Mouse (Mus musculus) kidney, embryonic 15.5 days (tissue): ENCODE measurements around the gene Minos1. TPM values are rescaled to one million over a fixed set of nuclear protein-coding genes. Genes with fewer than 3 reads are reported as not detected.
A peak's percentile ranks its signal among the peaks of the same experiment; 100 is the strongest.

Experiments used
- ATAC-seq: fragments of 200-750 bp; cut with Nextera tagmentation; replicated peaks from 2 replicates; pipeline ENCODE4 v1.8.0; 2017; ENCODE audit warnings: moderate TSS enrichment; ENCODE audit not compliant: low FRiP score
- H3K27ac ChIP-seq: fragments of 300-500 bp; sonication (generic); 2 replicates; pipeline ENCODE4 v1.5.1; 2015; ENCODE audit warnings: mild to moderate bottlenecking, inconsistent platforms
- H3K27me3 ChIP-seq: fragments of 300-500 bp; sonication (generic); 2 replicates; pipeline ENCODE4 v1.6.1; 2015; ENCODE audit warnings: inconsistent platforms
- H3K36me3 ChIP-seq: fragments of 300-500 bp; sonication (generic); 2 replicates; pipeline ENCODE4 v1.6.1; 2015; ENCODE audit warnings: inconsistent platforms
- H3K4me1 ChIP-seq: fragments of 300-500 bp; sonication (generic); 2 replicates; pipeline ENCODE4 v1.6.1; 2015; ENCODE audit warnings: inconsistent platforms
- H3K4me2 ChIP-seq: fragments of 300-500 bp; sonication (generic); 2 replicates; pipeline ENCODE4 v1.6.1; 2015; ENCODE audit warnings: moderate library complexity, mild to moderate bottlenecking, inconsistent platforms
- H3K4me3 ChIP-seq: fragments of 300-500 bp; sonication (generic); replicated peaks from 2 replicates; pipeline ENCODE4 v1.5.1; 2015; ENCODE audit warnings: mild to moderate bottlenecking, inconsistent platforms
- H3K9ac ChIP-seq: fragments of 300-500 bp; sonication (generic); 2 replicates; pipeline ENCODE4 v1.6.1; 2015; ENCODE audit warnings: mild to moderate bottlenecking, inconsistent platforms
- H3K9me3 ChIP-seq: fragments of 300-500 bp; sonication (generic); replicated peaks from 2 replicates; pipeline ENCODE4 v1.6.1; 2016; ENCODE audit warnings: inconsistent platforms
- WGBS: fragments of 180-500 bp; shearing (Covaris S2); methylation state at CpG from one replicate; pipeline ENCODE4 v1.1.7; 2015; ENCODE audit warnings: mixed read lengths; 5-methylcytosine and 5-hydroxymethylcytosine counted together
- polyA plus RNA-seq: library from polyadenylated mRNA; unstranded; fragments of >200 nt; fragmentation: Nextera tagmentation; extraction: Ambion mirVana; gene quantifications from 2 replicates; pipeline ENCODE4 v1.2.1, GENCODE M21; 2015

Gene Minos1
- polyA plus RNA-seq, 1 experiment from 2014 or later: 522 TPM

DNA sequence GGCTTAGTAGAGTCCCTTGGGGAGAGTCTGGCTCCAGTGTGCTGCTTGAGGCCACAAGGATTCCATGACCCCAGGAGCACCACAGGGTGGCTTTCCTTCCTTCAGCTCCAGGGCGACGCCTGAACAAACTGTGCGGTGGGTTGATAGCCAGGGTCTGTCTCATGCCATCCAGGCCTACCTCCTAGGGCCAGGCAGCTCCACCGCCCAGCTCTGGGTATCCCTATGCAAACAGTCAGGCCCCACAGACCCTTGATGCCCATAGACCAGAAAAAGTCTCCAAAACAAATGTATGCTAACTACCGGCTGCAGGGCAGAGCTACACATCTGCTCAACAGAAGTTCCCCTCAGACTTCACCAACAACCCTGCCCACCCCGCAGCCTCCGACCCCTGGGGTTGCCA lies 39.8 kb downstream of the Minos1 start:
- Histone ChIP-seq H3K27ac (no peak overlapping the region), H3K9ac (0 out of 2 replicates have a peak overlapping the region, but pooled peaks have one; percentile 67), H3K9me3 (0 out of 2 replicates have a peak, but pooled peaks cover 7% of the 10 kb centered on the region), H3K27me3 (peaks cover 36% of the 10 kb centered on the region), H3K4me3 (peak overlapping the region; percentile 69), H3K4me2 (peak overlapping the region; percentile 99), H3K36me3 (no peaks in the 10 kb centered on the region), H3K4me1 (peaks cover 47% of the 10 kb centered on the region)
- 51% methylated on average over 7 of the region's 7 CpGs for WGBS
- no peak for ATAC-seq

DNA sequence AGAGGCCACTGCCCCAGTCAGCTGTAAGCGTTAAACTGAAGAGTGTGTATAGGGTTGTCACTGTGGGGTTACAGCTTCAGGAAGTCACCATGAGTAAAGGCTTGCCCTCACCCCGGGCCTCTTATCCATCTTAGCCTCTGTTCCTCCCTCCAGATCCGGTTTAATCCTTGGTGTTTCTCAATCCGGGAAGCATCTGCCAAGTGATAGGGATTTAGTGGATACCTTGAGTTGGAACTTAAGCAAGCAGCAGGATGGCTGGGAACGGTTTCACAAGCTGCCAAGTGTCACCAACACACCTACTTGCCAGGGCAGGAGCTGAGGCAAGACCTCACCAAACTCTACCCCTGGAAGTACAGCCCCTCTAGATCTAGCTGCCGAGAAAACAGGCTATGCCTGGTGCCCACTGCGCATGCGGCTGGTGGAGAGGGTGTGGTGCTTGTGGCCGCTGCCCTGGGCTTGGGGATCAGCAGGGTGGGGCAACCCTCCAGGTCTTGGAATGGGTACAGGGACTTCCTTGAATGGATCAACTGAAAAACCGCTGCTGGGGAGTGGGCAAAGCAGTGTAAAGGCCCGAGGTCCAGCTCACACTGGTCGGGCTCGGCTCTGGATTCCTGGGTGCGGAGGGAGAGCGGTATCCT lies 40.5 kb downstream of the Minos1 start:
- Histone ChIP-seq H3K4me1 (peaks cover 40% of the 10 kb centered on the region), H3K9ac (no peak overlapping the region), H3K27me3 (peaks cover 36% of the 10 kb centered on the region), H3K4me2 (peak overlapping the region; percentile 99; the same call in 1 of the 2 replicates), H3K27ac (no peak overlapping the region), H3K36me3 (no peaks in the 10 kb centered on the region), H3K9me3 (0 out of 2 replicates have a peak, but pooled peaks cover 7% of the 10 kb centered on the region), H3K4me3 (no peak overlapping the region; the same call in 1 of the 2 replicates)
- 67% methylated on average over 15 of the region's 15 CpGs for WGBS
- no peak for ATAC-seq

DNA sequence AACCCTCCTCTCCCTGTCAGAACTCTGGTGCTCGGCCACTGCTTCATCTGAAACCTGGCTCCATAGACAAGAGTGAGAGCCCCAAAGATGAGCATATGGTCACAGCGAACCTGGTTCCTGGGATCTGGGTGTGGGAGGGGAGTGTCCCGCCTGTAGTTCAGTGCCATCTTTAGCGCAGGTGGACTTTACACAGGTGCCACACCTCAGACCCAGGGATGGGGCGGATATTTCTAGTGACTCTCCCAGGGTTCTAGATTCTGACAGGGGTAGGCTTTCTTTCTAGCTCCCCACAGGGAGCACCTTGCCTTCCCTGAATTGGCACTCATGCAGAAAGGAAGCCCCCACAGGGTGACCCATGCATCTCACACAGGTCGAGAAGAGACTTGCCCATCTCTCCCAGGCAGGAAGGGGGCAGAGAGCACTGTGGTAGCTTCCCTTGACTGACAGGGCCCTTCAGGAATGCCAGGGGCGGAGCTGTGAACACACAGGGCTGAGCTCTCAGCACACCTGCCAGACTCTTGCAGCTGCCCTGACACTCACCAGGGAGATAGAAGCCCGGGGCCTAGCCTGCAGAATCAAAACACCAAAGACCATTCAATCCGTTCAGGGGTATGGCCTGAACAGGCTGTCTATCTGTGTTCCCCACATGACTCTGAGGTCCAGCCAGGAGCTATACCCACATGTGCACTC lies 41.8 kb downstream of the Minos1 start:
- Histone ChIP-seq H3K4me1 (peaks cover 36% of the 10 kb centered on the region), H3K9me3 (no peaks in the 10 kb centered on the region), H3K36me3 (no peaks in the 10 kb centered on the region), H3K27ac (no peak overlapping the region), H3K27me3 (peaks cover 36% of the 10 kb centered on the region), H3K9ac (no peak overlapping the region), H3K4me2 (no peak overlapping the region), H3K4me3 (no peak overlapping the region)
- ATAC-seq: no peak
- WGBS: 64% methylated on average over 9 of the region's 9 CpGs

DNA sequence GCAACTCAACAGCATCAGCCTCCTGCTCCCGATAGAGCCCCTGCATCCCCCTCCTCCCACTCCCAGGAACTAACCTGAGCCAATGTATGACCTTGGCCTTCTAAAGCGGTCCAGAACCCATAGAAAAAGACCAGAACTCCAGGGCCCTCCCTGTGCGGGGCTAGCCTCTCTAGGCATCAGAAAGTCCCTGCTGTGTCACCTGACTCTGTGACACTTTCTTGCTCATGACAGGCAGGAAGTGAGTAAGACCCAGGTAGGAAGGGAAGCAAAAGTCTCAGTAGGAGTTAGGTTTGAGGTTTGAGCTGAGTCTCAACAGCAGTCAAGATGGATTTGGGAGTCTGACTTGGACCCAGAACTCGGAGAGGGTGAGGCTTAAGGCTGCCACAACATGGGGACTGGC lies 43.9 kb downstream of the Minos1 start:
- Histone ChIP-seq H3K4me1 (peaks cover 38% of the 10 kb centered on the region), H3K36me3 (no peaks in the 10 kb centered on the region), H3K27ac (no peak overlapping the region), H3K27me3 (peaks cover 17% of the 10 kb centered on the region), H3K4me2 (no peak overlapping the region), H3K9ac (no peak overlapping the region), H3K9me3 (no peaks in the 10 kb centered on the region), H3K4me3 (no peak overlapping the region)
- ATAC-seq: no peak
- WGBS: 69% methylated on average over 4 of the region's 4 CpGs

DNA sequence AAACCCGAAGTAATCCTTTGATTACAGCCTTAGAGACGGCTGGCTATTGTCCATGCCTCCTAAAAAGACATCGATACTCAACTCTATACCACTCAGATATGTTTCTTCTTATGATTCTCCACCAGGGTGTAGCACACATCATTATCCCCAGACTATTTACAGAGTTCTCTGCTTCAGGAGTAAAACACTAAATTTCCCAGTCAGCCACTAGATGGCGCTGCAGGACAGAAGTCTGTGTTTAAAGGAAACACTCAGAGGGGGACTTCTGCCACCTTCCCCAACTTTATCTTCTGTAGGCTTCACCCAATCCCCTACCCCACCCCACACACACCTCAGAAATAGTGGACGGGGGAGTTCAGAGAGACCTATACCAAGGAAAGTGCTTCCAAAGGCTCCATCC lies 44.9 kb downstream of the Minos1 start:
- Histone ChIP-seq H3K4me3 (no peak overlapping the region), H3K36me3 (no peaks in the 10 kb centered on the region), H3K4me1 (peaks cover 28% of the 10 kb centered on the region), H3K27me3 (peaks cover 9% of the 10 kb centered on the region), H3K9me3 (no peaks in the 10 kb centered on the region), H3K27ac (no peak overlapping the region), H3K4me2 (no peak overlapping the region), H3K9ac (no peak overlapping the region)
- ATAC-seq: 0 out of 2 replicates have a peak, but pooled peaks have one; percentile 17
- WGBS: 20% methylated on average over 5 of the region's 5 CpGs

DNA sequence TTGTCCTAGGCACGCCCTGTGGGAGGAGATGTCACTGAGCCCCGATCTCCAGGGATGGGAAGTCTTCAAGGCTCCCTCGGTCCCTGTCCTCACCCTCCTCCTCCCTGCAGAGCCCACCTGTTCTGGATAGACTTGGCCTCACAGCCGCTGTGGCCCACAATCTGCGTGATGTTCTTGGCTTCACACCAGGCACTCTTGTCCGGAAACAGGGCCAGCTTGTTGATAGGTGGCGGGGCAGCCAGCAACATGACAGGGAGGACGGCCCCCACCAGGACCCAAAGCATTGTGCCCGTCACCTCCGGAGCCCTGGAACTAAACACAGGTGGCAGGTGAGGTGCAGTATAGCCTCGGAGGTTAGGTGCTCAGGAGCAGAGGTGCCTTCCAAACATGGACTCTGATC lies 45.6 kb downstream of the Minos1 start:
- Histone ChIP-seq H3K4me2 (no peak overlapping the region), H3K4me1 (peaks cover 21% of the 10 kb centered on the region), H3K4me3 (no peak overlapping the region), H3K36me3 (no peaks in the 10 kb centered on the region), H3K9me3 (no peaks in the 10 kb centered on the region), H3K9ac (no peak overlapping the region), H3K27ac (no peak overlapping the region), H3K27me3 (peaks cover 2% of the 10 kb centered on the region)
- no peak for ATAC-seq
- WGBS: 76% methylated on average over 11 of the region's 11 CpGs

DNA sequence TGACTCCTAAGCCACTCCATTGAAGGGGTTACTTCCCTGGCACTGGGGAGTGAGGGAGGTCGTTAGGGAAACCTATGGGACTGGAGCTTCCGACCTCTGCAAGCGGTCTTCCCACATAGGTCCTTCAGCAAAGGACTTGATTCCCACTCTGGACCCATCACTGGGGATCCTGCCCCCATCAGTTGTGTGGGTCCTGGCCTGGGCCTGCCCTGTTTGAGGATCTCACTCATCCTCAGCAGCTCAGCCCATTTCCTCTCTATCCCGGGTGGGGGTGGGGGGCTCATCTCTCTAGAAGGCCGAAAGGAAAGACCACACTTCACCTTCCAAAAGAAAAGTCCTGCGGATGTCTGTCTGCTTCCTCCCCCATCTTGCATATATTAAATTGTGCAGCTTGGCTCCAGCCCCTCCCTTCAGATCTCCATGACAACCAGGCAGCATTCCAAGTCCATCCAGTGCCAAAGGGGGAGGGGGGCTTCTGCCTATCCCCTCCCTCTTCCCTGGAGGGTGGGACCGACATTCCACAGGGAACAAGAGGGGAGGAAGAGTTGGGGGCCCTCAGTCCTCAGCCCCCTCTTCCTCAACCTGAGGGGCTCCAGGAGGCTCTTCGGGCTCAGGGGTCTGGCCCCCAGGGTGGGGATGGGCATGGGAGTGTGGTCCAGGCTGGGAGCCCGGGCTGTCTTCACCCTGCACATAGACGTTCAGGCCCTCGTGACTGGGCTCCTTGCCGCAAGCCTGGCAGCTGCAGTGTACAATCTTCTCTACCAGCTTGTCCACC lies 47.9 kb downstream of the Minos1 start:
- Histone ChIP-seq H3K9me3 (no peaks in the 10 kb centered on the region), H3K4me3 (no peak overlapping the region), H3K4me2 (peak overlapping the region; percentile 37), H3K27ac (no peak overlapping the region), H3K36me3 (no peaks in the 10 kb centered on the region), H3K4me1 (peaks cover 16% of the 10 kb centered on the region), H3K27me3 (0 out of 2 replicates have a peak, but pooled peaks cover 2% of the 10 kb centered on the region), H3K9ac (no peak overlapping the region)
- 38% methylated on average over 12 of the region's 12 CpGs for WGBS
- no peak; the same call in 1 of the 2 replicates for ATAC-seq

DNA sequence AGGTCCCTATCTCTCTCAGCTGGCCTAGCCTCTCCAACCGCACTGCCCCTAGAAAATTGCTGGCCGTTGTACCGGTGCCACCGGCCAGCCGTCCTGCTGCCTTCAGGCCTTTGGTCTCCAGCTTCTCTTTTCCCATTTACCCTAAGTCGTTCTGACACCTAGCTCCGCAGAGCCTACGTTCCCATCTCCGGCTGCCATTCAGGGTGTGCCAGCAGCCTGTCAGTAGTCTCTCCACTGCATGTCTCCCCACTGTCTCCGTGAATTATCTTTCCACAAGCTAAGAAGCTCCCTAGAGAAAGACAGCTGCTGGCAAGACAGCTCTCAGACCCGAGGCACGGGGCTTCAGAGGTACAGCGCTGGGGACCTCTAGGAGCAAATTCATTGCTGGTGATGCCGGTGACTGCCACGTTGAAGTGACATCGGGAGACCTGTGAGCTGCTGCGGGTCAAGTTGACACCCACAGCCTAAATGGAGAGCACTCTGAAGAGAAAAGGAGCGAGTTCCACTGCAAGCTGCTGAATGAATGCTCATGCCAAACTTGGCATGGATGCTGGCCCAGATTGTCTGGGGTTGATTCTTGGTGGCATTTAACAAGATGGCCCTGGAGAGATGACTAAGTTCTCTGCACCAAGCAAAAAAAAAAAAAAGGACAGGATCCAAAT lies 49.5 kb downstream of the Minos1 start:
- peaks cover 16% of the 10 kb centered on the region for H3K27me3 ChIP-seq
- H3K27ac ChIP-seq: no peak overlapping the region
- 75% methylated on average over 18 of the region's 18 CpGs for WGBS
- no peak overlapping the region for H3K9ac ChIP-seq
- no peaks in the 10 kb centered on the region for H3K9me3 ChIP-seq
- no peak overlapping the region for H3K4me3 ChIP-seq
- H3K4me1 ChIP-seq: peaks cover 16% of the 10 kb centered on the region
- ATAC-seq: no peak
- H3K4me2 ChIP-seq: no peak overlapping the region
- no peaks in the 10 kb centered on the region for H3K36me3 ChIP-seq

DNA sequence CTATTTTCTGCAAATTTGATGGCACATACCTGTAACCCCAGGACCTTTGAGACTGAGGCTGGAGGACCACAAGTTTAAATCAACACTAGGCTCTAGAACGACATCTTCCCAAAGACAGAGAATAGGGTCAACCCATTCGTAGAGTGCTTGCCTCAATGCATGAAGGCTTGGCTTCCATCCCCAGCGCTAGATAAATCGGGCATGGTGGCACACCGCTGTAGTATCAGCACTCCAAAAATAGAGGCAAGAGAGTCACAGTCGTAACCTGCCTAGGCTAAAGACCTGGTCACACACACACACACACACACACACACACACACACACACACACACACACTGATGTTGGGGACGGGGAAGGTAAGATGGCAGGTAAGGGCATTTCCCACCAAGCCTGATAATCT lies 50.7 kb downstream of the Minos1 start:
- Histone ChIP-seq H3K4me3 (no peak overlapping the region), H3K27me3 (peaks cover 28% of the 10 kb centered on the region), H3K9ac (no peak overlapping the region), H3K4me1 (peaks cover 21% of the 10 kb centered on the region), H3K36me3 (no peaks in the 10 kb centered on the region), H3K27ac (no peak overlapping the region), H3K9me3 (no peaks in the 10 kb centered on the region), H3K4me2 (no peak overlapping the region)
- no peak for ATAC-seq
- WGBS: 93% methylated on average over 7 of the region's 7 CpGs

DNA sequence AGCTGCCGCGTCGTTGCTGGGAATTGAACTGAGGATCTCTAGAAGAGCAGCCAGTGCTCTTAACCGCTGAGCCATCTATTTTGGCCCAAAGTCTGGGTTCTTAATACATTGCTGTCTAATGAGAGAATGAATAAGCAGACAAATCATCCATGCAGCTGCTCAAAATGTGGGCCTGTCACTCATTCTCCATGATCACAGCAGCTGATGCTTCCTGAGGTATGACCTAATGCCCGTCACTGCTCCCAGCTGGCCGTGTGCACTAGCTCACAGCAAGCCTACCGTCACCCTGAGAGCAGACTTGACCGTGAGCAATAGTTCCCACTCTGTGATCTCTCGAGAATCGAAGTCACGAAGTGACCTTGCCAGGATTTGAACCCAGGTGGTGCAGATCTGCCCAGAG lies 51.5 kb downstream of the Minos1 start:
- Histone ChIP-seq H3K4me1 (peaks cover 29% of the 10 kb centered on the region), H3K9me3 (no peaks in the 10 kb centered on the region), H3K36me3 (no peaks in the 10 kb centered on the region), H3K9ac (no peak overlapping the region), H3K4me2 (no peak overlapping the region), H3K4me3 (no peak overlapping the region), H3K27me3 (peaks cover 36% of the 10 kb centered on the region), H3K27ac (no peak overlapping the region)
- WGBS: 86% methylated on average over 11 of the region's 11 CpGs
- no peak for ATAC-seq

DNA sequence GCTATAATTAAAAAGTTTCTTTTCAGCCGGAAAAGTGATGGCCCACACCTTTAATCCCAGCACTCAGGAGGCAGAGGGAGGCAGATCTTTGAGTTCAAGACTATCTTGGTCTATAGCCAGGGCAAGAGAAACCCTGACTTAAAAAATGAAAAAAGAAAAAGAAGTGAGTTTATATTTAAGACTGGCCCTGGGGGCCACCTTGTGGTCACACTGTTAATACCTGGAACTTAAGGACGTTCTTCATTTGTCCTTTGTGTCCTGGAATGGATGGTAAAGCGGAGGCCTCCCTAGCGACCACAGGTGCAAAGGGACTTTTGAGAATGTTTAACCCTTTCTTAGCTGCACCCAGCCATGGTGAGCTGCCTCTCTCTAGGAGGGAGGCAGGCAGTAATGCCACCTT lies 52.2 kb downstream of the Minos1 start:
- Histone ChIP-seq H3K27me3 (peaks cover 43% of the 10 kb centered on the region), H3K27ac (no peak overlapping the region), H3K4me2 (no peak overlapping the region), H3K4me1 (peaks cover 35% of the 10 kb centered on the region), H3K9me3 (no peaks in the 10 kb centered on the region), H3K4me3 (no peak overlapping the region), H3K9ac (no peak overlapping the region), H3K36me3 (no peaks in the 10 kb centered on the region)
- WGBS: 17% methylated on average over 4 of the region's 4 CpGs
- ATAC-seq: no peak
